Mouse (Mus musculus) megakaryocyte, embryonic 14.5 days (primary cell): ENCODE measurements around the gene Mak. TPM values are rescaled to one million over a fixed set of nuclear protein-coding genes. Genes with fewer than 3 reads are reported as not detected.

Experiments
- H3K27me3 ChIP-seq: replicated peaks from 2 replicates; pipeline ENCODE3; 2012; ENCODE audit warnings: inconsistent platforms
- H3K36me3 ChIP-seq: replicated peaks from 2 replicates; pipeline ENCODE3; 2012; ENCODE audit warnings: low read length, inconsistent platforms, mixed read lengths
- H3K4me1 ChIP-seq: 2 replicates; pipeline ENCODE4 v1.6.1; 2012; ENCODE audit warnings: inconsistent platforms
- H3K4me3 ChIP-seq: replicated peaks from 2 replicates; pipeline ENCODE3; 2012; ENCODE audit warnings: moderate library complexity, mild to moderate bottlenecking, inconsistent platforms
- H3K9me3 ChIP-seq: 2 replicates; pipeline ENCODE4 v1.6.1; 2012; ENCODE audit warnings: inconsistent platforms
- FLI1 ChIP-seq: IDR thresholded peaks from 2 replicates; pipeline ENCODE4 v1.6.1; 2012; ENCODE audit warnings: low read length, inconsistent platforms, mixed read lengths
- GATA1 ChIP-seq: IDR thresholded peaks from 3 replicates; pipeline ENCODE4 v1.6.1; 2012; ENCODE audit warnings: mixed read lengths, low read length, inconsistent platforms, borderline replicate concordance
- polyA plus RNA-seq: library from polyadenylated mRNA; stranded (reverse); fragments of >175 nt; gene quantifications from 2 replicates; pipeline ENCODE4 v1.2.3, GENCODE M21; 2012; ENCODE audit warnings: low replicate concordance; ENCODE audit not compliant: insufficient read depth

Mak gene
- polyA plus RNA-seq: not detected in 2 replicates

DNA sequence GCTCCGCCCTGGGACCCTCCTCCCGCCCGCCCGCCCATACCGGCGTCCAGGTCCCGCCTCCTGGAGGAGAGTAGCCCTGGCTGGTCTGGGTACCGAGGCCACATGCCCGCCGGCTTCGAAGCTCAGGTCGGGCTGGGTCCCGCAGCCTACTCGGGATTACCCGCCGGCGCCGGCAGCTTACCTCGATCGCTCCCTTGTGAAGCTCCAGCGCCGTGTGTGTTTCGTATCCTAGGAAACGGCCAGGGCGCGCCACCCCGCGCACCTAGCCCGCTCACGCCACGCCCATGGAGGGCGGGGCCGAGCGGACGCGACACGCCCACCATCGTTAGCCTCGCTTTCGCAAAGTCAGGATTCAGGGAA, at the start of gene Mak:
Mak (minus strand) TSS at position 286 of the 360 bp plus-strand sequence.
- H3K27me3 ChIP-seq: peaks cover 61% of the 10 kb centered on the region
- no peaks in the 10 kb centered on the region for H3K36me3 ChIP-seq
- H3K4me1 ChIP-seq: peaks cover 15% of the 10 kb centered on the region
- H3K4me3 ChIP-seq: peak within 1 kb of the TSS; percentile 89
- TF ChIP-seq GATA1: no peak
- no peak for TF ChIP-seq FLI1
- no peaks in the 10 kb centered on the region for H3K9me3 ChIP-seq

DNA sequence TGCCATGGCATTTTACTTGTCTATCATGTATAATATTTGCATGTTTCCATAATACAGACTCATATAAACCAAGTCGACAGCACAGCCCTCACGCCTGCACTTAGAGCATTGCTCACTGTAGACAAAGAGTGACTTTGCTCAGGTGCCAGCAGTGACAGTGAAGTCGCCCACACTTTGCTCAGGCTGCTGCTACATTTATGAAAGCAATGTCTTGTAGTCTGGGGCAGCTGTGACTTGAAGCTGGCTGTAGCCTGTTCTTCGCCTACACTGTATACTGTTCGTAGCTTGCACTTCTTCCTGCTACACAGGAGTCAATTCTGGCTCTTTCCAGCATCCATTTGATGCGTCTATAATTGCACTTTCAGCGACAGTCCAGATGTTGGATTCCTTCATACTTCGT, 49.6 kb upstream of the Mak start:
- no peaks in the 10 kb centered on the region for H3K4me1 ChIP-seq
- TF ChIP-seq GATA1 (no peak), FLI1 (no peak)
- H3K27me3 ChIP-seq: peaks cover 11% of the 10 kb centered on the region
- no peaks in the 10 kb centered on the region for H3K9me3 ChIP-seq
- H3K4me3 ChIP-seq: peak overlapping the region; percentile 80
- no peaks in the 10 kb centered on the region for H3K36me3 ChIP-seq

DNA sequence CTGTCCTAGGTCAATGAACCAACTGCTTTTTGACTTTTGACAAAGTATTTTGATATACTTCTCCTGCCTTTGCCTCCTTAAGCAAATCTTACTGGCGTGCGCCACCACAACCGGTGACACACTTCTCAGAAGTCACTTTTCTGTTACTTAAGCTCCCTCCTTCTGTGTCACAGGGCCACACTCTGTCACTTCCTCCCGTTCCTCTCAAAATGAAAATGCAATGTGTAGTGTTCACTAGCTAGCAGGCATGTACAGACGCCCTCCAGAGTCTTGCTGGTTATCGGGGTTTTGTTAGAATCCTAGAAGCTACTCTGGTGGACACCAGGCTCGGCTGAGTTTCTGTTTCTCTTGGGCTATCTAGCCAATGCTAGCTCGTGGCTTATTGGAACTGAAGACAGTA, 48.8 kb upstream of the Mak start:
- no peaks in the 10 kb centered on the region for H3K9me3 ChIP-seq
- H3K27me3 ChIP-seq: peaks cover 11% of the 10 kb centered on the region
- peak overlapping the region; percentile 67 for H3K4me3 ChIP-seq
- TF ChIP-seq GATA1 (no peak), FLI1 (no peak)
- H3K4me1 ChIP-seq: no peaks in the 10 kb centered on the region
- H3K36me3 ChIP-seq: no peaks in the 10 kb centered on the region

DNA sequence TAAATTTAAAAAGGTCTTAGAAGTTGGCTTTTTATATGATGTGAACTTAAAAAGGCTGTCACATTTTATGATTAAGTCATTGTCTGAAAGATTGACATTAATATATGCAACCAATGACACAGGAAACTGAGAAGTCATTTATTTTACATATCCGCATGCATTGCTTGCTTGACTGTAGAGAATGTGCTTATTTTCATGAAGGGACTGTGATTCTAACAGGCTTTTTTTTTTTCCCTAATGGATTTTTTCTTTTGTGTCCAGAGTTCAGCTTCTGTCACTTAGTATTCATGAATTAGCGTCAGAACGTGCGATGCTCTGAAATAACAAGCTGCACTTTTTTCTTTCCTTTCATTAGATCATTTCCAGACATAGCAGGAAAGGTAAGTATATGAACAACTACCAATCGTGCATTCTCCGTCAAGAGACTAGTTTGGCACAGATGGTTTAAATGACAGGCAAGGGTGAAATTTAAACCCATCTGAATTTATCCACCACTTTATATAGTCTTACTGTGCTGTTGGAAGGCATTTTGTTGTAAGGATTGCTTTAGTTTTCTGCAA, 44.2 kb upstream of the Mak start:
- H3K27me3 ChIP-seq: peaks cover 2% of the 10 kb centered on the region
- H3K9me3 ChIP-seq: no peaks in the 10 kb centered on the region
- no peaks in the 10 kb centered on the region for H3K36me3 ChIP-seq
- H3K4me3 ChIP-seq: no peak overlapping the region
- TF ChIP-seq FLI1: no peak
- TF ChIP-seq GATA1: no peak
- H3K4me1 ChIP-seq: peaks cover 15% of the 10 kb centered on the region

GRCm38 (mm10) chr13:41119152-41119945, 39.8 kb upstream of the Mak start:
- no peaks in the 10 kb centered on the region for H3K36me3 ChIP-seq
- peaks cover 16% of the 10 kb centered on the region for H3K27me3 ChIP-seq
- TF ChIP-seq FLI1: no peak
- TF ChIP-seq GATA1: no peak
- H3K4me3 ChIP-seq: peak overlapping the region; percentile 79
- peaks cover 17% of the 10 kb centered on the region for H3K4me1 ChIP-seq
- H3K9me3 ChIP-seq: 0 out of 2 replicates have a peak, but pooled peaks cover under 1% of the 10 kb centered on the region

DNA sequence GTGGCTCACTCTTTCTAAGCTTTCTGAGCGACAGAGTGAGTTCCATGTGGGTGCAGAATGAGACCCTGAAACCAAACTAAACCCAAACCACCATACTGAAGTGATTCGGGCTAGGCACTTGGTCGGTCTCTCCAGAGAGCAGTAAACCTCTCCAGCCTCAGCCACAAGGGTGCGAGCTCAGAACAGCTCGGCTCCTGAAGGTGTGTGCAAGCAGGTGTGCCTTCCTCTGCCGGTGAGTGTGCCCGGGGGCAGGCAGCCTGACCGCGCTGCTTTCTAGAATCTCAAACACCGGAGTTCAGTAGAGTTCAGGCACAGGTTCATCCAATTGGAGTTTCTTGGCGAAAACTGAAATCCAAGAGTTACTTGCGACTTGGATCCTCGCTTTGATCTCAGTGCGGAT, 34.4 kb upstream of the Mak start, which contains the start of gene Sycp2l:
Sycp2l (plus strand) TSS at position 368 of the 400 bp plus-strand sequence.
- Histone ChIP-seq H3K36me3 (no peaks in the 10 kb centered on the region), H3K27me3 (peaks cover 46% of the 10 kb centered on the region), H3K9me3 (peaks cover 6% of the 10 kb centered on the region; the same call in 1 of the 2 replicates), H3K4me3 (peak within 1 kb of the TSS; percentile 67), H3K4me1 (peaks cover 10% of the 10 kb centered on the region)
- no peak for TF ChIP-seq FLI1
- no peak for TF ChIP-seq GATA1

GRCm38 (mm10) chr13:41110935-41111334, 31.4 kb upstream of the Mak start, which contains the start of gene Gcm2:
Gene Gcm2, minus strand, starts transcription at chr13:41111035.
- Histone ChIP-seq H3K36me3 (no peaks in the 10 kb centered on the region), H3K4me3 (no peak within 1 kb of the TSS), H3K4me1 (peaks cover 6% of the 10 kb centered on the region), H3K27me3 (peaks cover 45% of the 10 kb centered on the region), H3K9me3 (peaks cover 6% of the 10 kb centered on the region; the same call in 1 of the 2 replicates)
- TF ChIP-seq GATA1: no peak
- TF ChIP-seq FLI1: no peak

GRCm38 (mm10) chr13:41105541-41105940, 26.0 kb upstream of the Mak start:
- Histone ChIP-seq H3K4me3 (no peak overlapping the region), H3K36me3 (no peaks in the 10 kb centered on the region), H3K27me3 (peaks cover 17% of the 10 kb centered on the region), H3K9me3 (no peaks in the 10 kb centered on the region), H3K4me1 (no peaks in the 10 kb centered on the region)
- TF ChIP-seq GATA1 (no peak), FLI1 (no peak)

DNA sequence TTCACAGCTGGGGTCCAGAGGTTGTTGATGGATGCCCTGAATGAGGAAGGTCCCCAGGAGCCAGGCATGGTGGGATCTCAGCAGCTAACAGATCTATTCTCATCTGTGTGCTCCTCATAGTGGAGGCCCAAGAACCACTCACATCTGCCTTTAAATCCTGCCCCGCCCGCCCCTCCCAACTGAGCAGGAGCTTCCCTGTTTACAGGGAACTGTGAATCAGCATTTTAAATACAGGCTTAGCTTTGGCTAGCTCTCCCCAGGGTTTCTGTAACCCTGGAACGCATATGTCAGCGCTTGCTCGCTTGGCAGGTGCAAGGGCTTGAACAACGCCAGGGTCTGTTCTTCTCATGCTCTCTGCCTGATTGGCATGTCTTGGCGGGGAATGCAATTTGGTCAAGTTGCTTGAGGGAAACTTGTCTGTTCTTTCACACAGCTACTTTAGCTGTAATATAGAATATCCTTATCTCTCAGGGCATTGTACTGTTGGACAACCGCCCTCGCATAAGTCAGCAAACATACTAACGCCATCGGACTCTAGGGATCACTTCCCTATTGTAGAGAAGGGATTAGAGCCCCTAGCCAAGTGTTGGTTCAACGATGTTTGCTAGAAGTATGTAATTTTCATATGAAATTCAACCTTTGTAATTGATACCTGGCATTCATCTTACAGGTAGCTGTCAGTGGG, 24.5 kb upstream of the Mak start:
- Histone ChIP-seq H3K4me1 (no peaks in the 10 kb centered on the region), H3K27me3 (peaks cover 14% of the 10 kb centered on the region), H3K4me3 (no peak overlapping the region), H3K36me3 (no peaks in the 10 kb centered on the region), H3K9me3 (peaks cover 8% of the 10 kb centered on the region)
- no peak for TF ChIP-seq FLI1
- TF ChIP-seq GATA1: no peak

- H3K4me3 ChIP-seq: no peak overlapping the region
- peaks cover 5% of the 10 kb centered on the region; the same call in 1 of the 2 replicates for H3K4me1 ChIP-seq
- TF ChIP-seq FLI1 (no peak), GATA1 (no peak)
- no peaks in the 10 kb centered on the region for H3K36me3 ChIP-seq
- H3K9me3 ChIP-seq: peaks cover 8% of the 10 kb centered on the region
- H3K27me3 ChIP-seq: peaks cover 12% of the 10 kb centered on the region
Measured at GRCm38 (mm10) chr13:41100031-41100430, 20.5 kb upstream of the Mak start.
